Mouse (Mus musculus) cerebellum, adult 9-11 months (tissue): ENCODE results near the gene Tent5c.

Experiments used
- DNase-seq: peaks from one replicate; pipeline ENCODE4 v3.0.0; 2022

Gene Tent5c

GRCm38 (mm10) chr3:100489133-100490009 lies at the start of gene Tent5c:
TSS of gene Tent5c (minus strand) at chr3:100489324.
- peak; percentile 65 for DNase-seq

DNA sequence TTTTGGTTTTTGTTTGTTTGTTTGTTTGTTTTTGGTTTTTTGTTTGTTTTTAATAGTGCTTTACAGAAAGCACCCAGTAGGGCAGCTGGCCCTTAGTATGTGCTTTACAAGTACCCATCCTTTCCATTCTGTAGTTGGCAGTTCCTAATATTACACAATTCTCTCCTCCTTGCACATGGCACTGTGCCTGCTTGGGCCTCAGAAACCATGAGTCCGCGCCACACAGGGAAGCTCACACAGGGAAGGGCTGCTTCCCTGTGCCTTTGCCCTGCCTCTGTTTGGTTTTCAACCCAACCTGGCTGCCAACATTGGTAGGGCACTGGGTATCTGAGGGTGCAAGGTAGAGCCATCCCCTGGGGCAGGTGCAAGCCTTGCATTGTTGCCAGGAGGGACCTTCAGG lies 47.6 kb upstream of the Tent5c start:
- no peak for DNase-seq

- no peak for DNase-seq
Observed at GRCm38 (mm10) chr3:100535902-100536301, 46.8 kb upstream of the Tent5c start.

DNA sequence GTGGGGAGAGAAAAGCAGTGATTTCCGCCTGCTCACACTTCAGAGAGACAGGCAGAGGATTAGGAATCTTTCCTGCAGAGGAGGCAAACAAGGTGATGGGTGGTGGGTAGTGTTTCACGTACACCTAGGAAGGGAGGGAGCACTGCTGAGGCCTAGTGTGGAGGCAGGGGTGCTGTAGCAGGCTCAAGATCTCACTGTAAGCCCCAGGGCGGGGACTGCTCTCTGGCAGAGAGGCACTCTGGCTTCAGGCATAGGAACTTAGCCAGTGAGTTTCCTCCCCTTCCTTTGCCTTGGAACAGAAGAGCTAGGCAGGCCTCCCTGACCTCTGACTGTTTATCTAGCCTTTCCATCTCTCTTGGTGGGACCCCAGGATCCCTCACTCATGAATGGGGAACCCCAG lies 46.2 kb upstream of the Tent5c start:
- no peak for DNase-seq

- DNase-seq = no peak
Observed at GRCm38 (mm10) chr3:100534394-100534793, 45.3 kb upstream of the Tent5c start.

DNA sequence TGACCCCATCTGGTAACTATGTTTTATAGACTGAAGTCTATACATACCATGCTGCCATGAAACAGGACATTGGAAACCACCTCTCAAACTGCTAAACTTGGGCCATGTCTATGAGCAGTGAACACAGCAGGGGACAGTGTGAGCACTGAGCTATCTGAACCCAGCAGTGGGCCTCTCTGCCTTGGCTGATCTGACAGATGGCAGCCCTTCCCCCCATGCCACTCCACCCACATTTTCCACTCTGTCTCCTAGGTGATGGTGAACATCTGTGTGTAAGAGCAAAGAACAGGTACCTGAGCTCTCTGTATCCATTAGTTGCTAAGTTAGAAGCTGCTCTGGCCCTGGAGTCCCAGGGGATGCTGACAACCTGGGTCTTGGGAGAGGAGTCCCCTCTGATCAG lies 44.3 kb upstream of the Tent5c start:
- no peak for DNase-seq

GRCm38 (mm10) chr3:100530919-100531318 lies 41.8 kb upstream of the Tent5c start:
- DNase-seq = no peak

- no peak for DNase-seq
Observed at GRCm38 (mm10) chr3:100530244-100530788, 41.2 kb upstream of the Tent5c start.

- no peak for DNase-seq
Observed at GRCm38 (mm10) chr3:100522671-100523070, 33.5 kb upstream of the Tent5c start.

DNA sequence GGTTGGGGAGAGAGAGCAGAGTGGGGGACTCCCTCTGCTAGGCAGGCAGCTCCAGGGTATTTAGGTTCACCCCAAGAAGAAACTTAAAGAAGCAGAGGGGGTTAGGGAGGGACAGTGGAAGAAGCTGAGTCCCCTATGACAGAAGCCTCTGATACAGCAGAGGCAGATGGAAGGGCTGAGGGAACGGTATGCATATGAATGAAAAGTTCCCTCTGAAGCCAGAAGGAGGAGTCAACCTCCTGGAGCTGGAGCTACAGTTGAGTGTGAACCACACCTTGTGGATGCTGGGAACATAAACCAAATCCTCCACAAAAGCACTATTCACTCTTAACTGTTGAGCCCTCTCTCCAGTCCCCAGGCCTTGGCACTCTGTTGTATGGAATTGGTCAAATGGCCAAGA lies 32.5 kb upstream of the Tent5c start:
- no peak for DNase-seq

DNA sequence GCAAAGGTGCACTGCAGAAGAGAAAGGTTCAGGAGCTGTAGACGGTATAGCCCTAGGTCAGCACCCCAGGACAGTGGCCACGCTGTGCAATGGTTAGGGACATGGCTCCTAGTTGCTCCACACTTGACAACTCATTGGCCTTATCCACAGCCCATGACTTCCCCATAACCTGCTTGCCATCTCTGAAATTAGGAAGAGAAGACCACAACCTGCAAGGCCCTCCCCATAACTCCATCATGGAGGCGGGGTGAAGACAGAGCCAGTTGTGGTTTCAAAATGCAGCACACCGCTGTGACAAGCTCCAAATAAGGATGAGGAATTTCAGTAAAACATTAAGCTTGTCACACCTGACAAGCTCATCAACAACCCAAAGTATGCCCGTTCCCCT lies 26.6 kb upstream of the Tent5c start:
- no peak for DNase-seq

DNA sequence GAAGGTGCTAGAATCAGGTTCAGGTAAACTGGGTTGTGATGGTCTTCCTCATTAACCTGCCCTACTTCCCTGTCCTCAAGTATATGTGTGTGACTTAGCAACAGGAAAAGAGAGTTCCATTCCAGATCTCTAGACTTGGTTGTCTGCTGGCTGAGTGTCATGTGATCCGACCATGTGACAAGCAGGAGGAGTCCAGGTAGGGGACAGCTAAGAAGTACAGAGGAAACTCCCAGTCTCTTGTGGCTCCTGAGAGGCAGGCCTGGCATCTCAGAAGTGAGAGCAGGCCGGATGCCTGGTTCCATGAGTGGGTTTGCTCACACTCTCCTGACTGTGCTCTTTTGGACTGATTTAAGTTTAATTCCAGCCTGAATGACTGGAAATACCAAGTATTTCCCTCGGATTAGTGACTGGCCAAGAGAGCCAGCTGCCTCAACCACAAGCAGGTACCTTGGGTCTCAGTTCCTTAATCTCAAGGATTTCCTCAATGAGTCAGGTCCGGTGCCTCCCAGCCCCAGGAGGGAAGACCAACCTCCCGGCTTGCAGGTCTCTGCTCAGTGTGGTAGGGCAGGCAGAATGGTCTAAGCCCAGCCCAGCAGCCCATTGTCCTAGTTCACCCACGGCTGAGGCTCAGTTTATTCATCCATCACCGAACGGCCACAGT lies 26.1 kb upstream of the Tent5c start:
- DNase-seq = no peak

DNA sequence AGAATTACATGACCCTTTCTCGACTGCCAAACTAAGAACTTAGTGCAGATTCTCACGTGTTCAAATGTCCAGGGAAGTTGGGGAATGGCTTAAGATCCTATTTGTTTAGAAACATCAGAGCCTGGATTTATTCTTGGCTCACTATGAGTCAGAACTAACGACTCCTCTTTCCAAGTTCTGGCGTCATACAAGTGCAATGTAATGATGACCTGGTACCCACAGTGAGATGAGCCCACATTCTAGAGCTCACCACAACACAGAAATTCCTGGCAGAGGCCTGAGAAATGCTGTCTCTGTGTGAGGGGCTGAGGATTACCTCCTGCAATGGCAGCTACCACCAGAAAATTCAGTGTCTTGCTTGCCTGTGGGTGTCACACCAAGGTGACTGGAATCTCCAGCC lies 18.1 kb upstream of the Tent5c start:
- no peak for DNase-seq

GRCm38 (mm10) chr3:100506715-100507114 lies 17.6 kb upstream of the Tent5c start:
- no peak for DNase-seq

- DNase-seq = no peak
Observed at GRCm38 (mm10) chr3:100503882-100504281, 14.8 kb upstream of the Tent5c start.

- no peak for DNase-seq
Observed at GRCm38 (mm10) chr3:100502516-100502915, 13.4 kb upstream of the Tent5c start.

- DNase-seq = no peak
Observed at GRCm38 (mm10) chr3:100501899-100502298, 12.8 kb upstream of the Tent5c start.

- no peak for DNase-seq
Observed at GRCm38 (mm10) chr3:100496081-100496480, 7.0 kb upstream of the Tent5c start.

DNA sequence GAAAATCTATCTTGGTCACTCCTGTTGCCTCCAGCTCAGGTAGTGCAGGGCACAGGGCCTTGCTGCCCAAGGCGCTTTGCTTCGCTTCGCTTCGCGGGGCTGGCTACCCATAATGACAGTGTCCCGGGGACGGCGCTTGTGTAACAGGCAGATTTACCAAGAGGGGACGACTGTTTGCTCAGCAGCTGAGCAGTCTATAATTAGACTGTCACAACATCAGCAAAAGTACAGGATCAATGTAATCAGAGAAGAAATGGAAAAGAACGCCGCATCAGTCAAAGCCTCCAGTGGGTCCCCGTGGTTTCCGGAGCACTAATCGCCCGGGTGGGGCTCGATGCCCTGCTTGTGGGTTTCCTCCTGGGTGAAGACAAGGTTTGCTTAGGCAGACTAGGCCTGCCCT lies 6.3 kb upstream of the Tent5c start:
- no peak for DNase-seq

GRCm38 (mm10) chr3:100494912-100495311 lies 5.8 kb upstream of the Tent5c start:
- no peak for DNase-seq

DNA sequence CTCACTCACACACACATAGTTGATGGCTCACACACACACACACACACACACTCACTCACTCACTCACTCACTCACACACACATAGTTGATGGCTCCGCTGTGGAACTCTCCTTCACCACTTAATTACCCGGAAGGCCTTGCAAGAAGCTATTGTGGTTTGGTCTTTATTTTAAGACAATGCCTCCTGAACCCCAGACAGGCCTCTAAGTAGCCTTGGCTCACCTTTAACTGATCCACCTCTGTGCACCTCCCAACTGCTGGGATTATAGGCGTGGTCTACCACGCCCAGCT lies 831 bp upstream of the Tent5c start:
- DNase-seq = no peak

DNA sequence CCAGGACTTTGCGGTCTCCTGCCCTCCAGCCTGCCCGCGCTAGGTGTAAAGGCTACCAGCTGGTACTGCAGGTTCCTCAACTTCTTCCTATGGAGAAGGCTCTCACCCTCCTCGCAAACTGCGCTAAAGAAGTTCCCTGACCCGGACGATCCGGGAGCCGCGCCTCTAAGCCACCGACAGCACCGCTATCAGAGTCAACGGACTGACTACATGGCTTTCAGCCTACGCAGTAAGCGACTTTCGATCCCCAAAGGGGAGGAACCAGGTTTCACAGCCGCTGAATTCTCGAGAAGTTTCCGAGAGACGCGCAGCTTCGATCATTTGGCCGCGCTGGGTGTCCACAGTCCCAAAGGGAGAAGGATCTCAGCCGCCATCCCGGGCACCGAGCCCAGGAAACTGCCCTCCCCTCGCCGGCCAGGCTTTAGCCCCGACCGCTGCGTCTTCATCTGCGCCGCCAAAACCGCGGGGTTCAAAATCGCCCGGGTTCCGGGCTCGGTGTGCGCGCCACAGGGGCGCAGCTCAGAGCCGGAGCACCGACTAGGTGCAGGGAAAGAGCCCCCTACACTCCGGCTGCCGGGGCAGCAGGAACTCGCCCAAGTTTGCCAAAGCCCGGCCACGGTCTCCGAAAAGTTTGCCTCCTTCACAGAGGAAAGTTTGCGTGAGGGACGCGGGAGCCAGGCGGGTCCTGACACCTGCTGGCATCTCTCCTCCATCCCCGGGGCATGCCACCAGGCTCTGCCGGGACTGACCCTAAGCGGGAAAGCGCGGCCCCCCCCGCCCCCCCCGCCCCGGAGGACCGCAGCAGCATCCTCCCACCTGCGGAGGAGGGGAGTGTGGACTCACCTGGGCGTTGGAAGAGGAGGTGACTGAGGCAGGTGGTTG lies 632 bp downstream of the Tent5c start:
- peak; percentile 8 for DNase-seq

GRCm38 (mm10) chr3:100487046-100487445 lies 2.1 kb downstream of the Tent5c start:
- no peak for DNase-seq
